Mouse (Mus musculus) lung, postnatal 4 days (tissue): ENCODE results near the gene Tepsin.

Experiments
- DNase-seq, 2 experiments: peaks; one replicate each; pipeline ENCODE4 v3.0.0; 2021

Tepsin gene

GRCm38 (mm10) chr11:120098588-120099511, at the start of gene Tepsin, which contains the start of gene Ndufaf8:
Gene Tepsin, minus strand, starts transcription at chr11:120098731.
Gene Ndufaf8, plus strand, starts transcription at chr11:120098928.
- DNase-seq: peak; percentile 98 to 100

DNA sequence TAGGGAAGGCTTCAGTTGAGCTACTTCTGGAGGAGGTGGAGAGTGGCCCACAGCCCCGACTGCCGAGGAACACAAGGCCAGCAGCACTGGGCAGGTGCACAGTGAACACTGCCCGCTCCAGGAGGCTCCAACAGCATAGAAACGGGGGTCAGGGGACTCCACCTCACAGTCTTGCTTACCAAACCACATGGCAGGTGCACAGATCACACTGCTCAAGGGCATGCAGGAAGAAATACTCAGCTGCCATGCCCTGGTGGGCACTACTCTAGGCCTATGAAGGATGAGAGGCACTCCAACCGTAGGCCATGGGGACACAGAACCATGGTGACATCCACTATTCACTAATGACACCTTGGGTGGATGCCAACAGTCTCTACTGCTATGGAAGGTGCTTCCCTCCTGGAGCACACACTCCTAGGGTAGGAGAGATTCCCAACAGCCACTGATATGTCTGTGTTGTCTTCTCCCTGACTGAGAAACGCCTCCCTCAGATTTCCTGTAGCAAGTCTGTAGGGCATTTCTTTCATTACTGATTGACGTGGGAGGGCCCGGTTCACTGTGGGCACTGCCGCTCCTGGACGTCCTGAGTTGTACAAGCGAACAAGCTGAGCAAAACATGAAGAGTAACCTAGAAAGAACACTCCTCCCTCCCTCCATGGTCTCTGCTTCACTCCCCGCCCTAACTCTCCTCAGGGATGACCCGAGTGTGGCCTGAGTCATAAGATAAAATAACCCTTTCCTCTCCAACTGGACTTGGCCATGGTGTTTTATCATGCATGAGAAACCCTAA, 45.4 kb upstream of the Tepsin start:
- DNase-seq: no peak

DNA sequence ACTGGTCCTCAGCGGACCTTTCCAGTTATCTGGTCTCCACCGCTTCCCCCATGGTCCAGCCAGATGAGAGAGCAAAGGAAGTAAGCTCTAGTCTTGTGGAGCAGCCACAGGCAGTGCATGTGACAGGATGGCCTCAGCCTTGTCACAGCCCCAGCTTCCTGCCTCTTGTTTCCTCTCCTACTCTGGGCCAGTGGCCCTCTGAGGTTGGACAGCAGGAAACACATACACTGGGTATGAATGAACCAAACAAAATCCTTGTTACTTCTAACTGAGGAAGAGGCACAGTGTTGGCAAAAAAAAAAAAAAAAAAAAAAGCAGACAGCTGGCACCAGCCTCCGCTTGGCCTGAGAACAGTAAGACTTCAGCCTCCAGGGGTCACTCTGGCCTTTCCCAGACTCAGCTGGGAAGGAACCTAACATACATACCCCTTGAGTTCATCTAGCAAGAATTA, 44.1 kb upstream of the Tepsin start:
- peak; percentile 74 to 89 for DNase-seq

- DNase-seq: peak; percentile 34 to 50
These were observed 41.7 kb upstream of the Tepsin start for GRCm38 (mm10) chr11:120140255-120140654.

GRCm38 (mm10) chr11:120139309-120139731, 40.8 kb upstream of the Tepsin start:
- DNase-seq: no peak

GRCm38 (mm10) chr11:120137625-120138004, 39.1 kb upstream of the Tepsin start:
- peak in 1 of 2 experiments; percentile 28 for DNase-seq

GRCm38 (mm10) chr11:120136796-120137624, 38.5 kb upstream of the Tepsin start:
- peak; percentile 25 to 42 for DNase-seq

- no peak for DNase-seq
These were observed 37.7 kb upstream of the Tepsin start for GRCm38 (mm10) chr11:120136195-120136594.

- DNase-seq: no peak
These were observed 36.5 kb upstream of the Tepsin start for GRCm38 (mm10) chr11:120134847-120135530.

- DNase-seq: no peak
These were observed 35.6 kb upstream of the Tepsin start for GRCm38 (mm10) chr11:120134148-120134547.

GRCm38 (mm10) chr11:120129281-120129680, 30.8 kb upstream of the Tepsin start:
- DNase-seq: no peak

DNA sequence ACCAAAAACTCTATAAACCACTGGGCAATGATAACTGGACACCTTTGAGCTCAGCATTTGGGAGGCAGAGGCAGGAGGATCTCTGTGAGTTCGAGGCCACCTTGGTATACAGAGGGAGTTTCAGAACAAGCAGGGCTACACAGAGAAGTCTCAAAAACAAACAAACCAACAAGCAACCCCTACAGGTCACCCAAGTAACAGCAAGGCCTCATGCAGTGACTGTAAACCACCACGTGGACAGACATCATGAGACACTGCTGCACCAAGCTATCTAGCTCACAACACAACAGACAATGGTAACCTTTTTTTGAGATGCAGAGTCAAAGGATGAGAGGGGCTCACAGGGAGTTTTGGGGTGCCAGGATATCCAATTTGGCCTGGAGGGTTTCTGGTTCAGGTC, 28.3 kb upstream of the Tepsin start:
- DNase-seq: no peak

DNA sequence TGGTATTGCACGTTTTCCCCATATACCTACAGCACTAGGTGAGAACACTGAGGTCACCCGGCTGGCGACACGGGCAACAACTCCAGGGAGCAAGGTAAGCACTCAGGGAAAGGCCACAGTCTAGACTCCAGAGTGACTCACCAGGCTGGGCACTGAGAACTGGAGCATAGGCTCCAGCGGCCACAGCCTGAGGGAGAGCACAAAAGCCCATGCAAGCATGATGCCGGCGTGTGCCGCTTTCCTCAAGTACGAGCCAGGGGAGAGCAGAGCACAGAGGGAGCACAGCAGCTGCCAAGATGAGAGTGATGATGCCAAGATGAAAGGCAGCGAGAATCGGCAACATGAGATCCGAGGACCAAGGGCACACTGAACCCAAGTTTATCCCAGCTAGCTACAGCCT, 23.6 kb upstream of the Tepsin start:
- DNase-seq: no peak

GRCm38 (mm10) chr11:120120642-120121420, 22.3 kb upstream of the Tepsin start:
- peak; percentile 76 to 78 for DNase-seq

DNA sequence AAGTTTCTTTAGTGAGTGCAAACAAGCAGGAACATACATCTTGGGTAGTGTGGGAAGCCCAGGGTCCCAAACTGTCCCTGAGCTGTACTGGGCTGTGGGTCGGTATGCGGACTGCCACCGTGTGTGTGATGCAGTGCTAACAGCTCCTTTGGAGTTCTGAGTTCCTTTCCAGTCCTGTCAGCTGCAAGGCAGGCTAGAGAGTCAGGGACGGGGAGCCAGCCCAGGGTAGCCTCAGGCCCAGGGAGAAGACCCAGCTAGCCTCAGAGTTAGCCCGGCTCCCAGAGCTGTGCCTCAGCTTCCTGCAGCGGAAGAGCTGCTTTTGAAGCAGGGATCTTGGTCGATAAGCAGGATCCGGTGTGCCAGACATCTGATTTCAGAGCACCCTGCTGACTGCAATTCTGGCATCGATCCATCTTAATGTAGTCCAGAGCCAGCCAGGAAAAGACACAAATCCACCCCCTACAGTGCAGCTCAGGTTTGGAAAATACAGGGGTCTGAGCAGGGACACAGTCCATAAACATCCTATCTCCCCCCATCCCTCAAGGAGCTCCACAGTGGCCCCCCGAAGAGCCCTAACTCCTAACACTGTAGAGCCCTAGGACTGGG, 21.5 kb upstream of the Tepsin start:
- no peak for DNase-seq

DNA sequence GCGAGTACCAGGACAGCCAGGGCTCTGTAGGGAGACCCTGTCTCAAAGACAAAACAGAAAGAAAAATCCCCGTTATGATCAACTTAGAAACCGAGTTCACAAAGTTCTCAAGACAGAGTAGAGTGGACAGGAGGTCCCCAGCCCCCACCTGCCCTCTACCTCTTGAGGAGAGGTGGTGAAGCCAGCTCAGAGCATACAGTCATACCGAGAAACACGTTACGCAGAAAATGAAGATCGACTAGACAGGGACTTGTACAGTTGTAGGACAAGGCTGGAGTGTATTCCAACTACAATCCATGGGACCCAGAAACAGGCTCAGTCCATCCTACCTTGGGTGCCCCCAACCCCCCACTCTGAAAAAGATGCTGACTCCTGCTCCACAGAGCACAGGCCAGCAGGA, 20.6 kb upstream of the Tepsin start:
- DNase-seq: no peak

DNA sequence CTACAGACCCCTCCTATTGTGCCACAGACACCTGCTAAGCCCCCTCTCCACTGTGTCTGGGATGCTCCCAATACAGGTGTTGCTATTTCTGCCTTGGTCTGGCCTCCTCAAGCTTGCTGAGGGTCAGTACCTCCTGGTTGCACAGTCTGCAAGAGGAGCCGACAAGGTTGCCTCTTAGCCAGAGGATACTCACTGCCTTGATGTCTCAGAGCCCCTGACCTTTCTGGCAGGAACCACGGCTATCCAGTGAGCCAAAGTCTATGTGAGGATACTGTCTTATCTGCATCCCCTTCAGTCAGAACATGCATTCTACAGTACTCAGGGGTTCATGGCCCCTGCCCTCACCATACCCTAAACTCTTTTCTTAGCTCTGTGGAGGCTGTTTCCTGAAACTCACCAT, 19.1 kb upstream of the Tepsin start:
- DNase-seq: no peak

DNA sequence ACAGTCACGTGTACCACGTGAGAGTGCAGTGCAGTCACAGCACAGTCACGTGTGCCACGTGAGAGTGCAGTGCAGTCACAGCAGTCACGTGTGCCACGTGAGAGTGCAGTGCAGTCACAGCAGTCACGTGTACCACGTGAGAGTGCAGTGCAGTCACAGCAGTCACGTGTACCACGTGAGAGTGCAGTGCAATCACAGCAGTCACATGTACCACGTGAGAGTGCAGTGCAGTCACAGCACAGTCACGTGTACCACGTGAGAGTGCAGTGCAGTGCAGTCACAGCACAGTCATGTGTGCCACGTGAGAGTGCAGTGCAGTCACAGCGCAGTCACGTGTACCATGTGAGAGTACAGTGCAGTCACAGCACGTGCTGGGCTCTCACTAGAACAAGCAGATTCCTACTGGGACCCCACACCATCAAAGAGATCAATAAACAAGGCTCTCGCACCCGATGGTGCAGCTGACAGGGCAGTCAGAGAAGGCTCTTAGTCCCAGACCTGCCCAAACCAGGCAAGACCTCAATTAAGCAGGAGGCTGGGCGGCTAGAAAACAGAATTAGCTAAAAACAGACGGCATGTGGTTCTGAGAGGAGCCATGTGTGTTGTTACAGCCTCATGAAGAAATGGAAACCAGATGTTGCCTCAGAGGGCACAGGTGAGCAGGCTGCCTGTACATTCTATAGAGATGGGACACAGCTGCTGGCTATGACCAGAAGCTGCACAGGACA, 16.1 kb upstream of the Tepsin start:
- no peak for DNase-seq

DNA sequence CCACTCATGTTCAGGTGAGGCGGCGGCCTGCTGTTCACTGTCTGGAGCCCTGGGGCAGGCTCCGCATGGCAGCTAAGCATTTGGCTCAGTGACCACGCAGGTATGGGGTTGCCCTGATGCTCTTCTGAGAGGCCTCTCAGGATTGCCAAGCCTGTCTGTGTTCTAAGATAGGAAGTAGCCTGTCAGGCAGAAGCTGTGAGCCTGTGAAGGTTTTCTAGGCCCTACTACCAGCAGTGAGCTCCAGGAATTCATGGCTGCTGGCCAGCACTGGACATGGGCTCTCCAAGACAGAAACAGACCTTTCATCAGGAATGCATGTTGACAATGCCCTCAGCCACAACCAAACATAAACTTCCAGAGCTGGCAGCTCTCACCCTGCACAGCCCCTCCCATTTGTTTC, 13.6 kb upstream of the Tepsin start:
- DNase-seq: peak; percentile 65 to 85

- DNase-seq: peak; percentile 58 to 69
These were observed 12.5 kb upstream of the Tepsin start for GRCm38 (mm10) chr11:120111033-120111432.
